ENCODE assay signal across 31 mouse cellular contexts in genomic region chr2:127217746-127218145, GRCm38 (mm10).
"Had no signal": no experiment of that assay in that cellular context is flagged by ENCODE, and none has a peak within 500 bp of the region (broad histone marks: within the 10 kb centered on the region; RNA-seq: fewer than 3 reads in every experiment).

No protein-coding gene starts in this region.

- H3K27me3 ChIP-seq: heart, embryonic 13.5 days; heart, embryonic 15.5 days; hindbrain, embryonic 12.5 days; hindbrain, embryonic 13.5 days; hindbrain, embryonic 15.5 days; intestine, embryonic 15.5 days; kidney, embryonic 15.5 days had no signal

- H3K4me1 ChIP-seq: heart, embryonic 10.5 days; heart, embryonic 13.5 days; heart, embryonic 15.5 days; hindbrain, embryonic 10.5 days; hindbrain, embryonic 12.5 days; hindbrain, embryonic 13.5 days; hindbrain, embryonic 15.5 days; intestine, embryonic 15.5 days; kidney, embryonic 15.5 days had no signal

- DNase-seq: heart, postnatal 10 days; heart, postnatal 14 days; heart, postnatal 36 days; heart, postnatal 4 days; kidney, adult 11 months; kidney, adult 18-20 months; kidney, adult 8-10 months; kidney, postnatal 10 days; kidney, postnatal 14 days; kidney, postnatal 36 days; kidney, postnatal 4 days; layer of hippocampus, adult 9-11 months; layer of hippocampus, postnatal 36 days had no signal

- H3K27ac ChIP-seq: heart, embryonic 10.5 days; heart, embryonic 13.5 days; heart, embryonic 15.5 days; hindbrain, embryonic 10.5 days; hindbrain, embryonic 12.5 days; hindbrain, embryonic 13.5 days; hindbrain, embryonic 14.5 days; hindbrain, embryonic 15.5 days; hindbrain, postnatal 0 days; intestine, embryonic 15.5 days; kidney, embryonic 15.5 days; kidney, postnatal 0 days; layer of hippocampus, adult 2 months had no signal

- H3K4me2 ChIP-seq: heart, embryonic 11.5 days; heart, embryonic 13.5 days; heart, embryonic 15.5 days; hindbrain, embryonic 12.5 days; hindbrain, embryonic 13.5 days; hindbrain, embryonic 14.5 days; hindbrain, embryonic 15.5 days; intestine, embryonic 15.5 days; kidney, embryonic 15.5 days had no signal

- H3K9ac ChIP-seq: heart, embryonic 13.5 days; heart, embryonic 15.5 days; hindbrain, embryonic 12.5 days; hindbrain, embryonic 13.5 days; hindbrain, embryonic 14.5 days; hindbrain, embryonic 15.5 days; intestine, embryonic 15.5 days; kidney, embryonic 15.5 days had no signal

- ATAC-seq: hindbrain, embryonic 16.5 days; hindbrain, postnatal 0 days; inflammation-experienced regulatory T-cells, adult 6 months; intestine, embryonic 15.5 days; intestine, embryonic 16.5 days; intestine, postnatal 0 days had no signal

- H3K9me3 ChIP-seq: heart, embryonic 10.5 days; heart, embryonic 13.5 days; heart, embryonic 15.5 days; hindbrain, embryonic 10.5 days; hindbrain, embryonic 12.5 days; hindbrain, embryonic 13.5 days; hindbrain, embryonic 15.5 days; intestine, embryonic 15.5 days; kidney, embryonic 15.5 days had no signal

- H3K4me3 ChIP-seq: heart, embryonic 10.5 days; heart, embryonic 13.5 days; heart, embryonic 15.5 days; hindbrain, embryonic 10.5 days; hindbrain, embryonic 12.5 days; hindbrain, embryonic 13.5 days; hindbrain, embryonic 15.5 days; intestine, embryonic 15.5 days; kidney, embryonic 15.5 days; layer of hippocampus, adult 2 months had no signal
